Mouse (Mus musculus) CH12.LX (cell line): ENCODE measurements at regions not wholly inside any gene's neighbourhood (a gene's known extent, or its start where the extent isn't known, plus 50 kb on each side); places are given as distances from the start of the nearest gene placed in this dataset.

ENCODE experiments used
- CTCF ChIP-seq, 2 experiments: IDR thresholded peaks in 1 of 2; conservative IDR thresholded peaks in 1 of 2; 2 replicates each; pipeline ENCODE4 v1.5.1; 2011 to 2012; ENCODE audit warnings: low read depth in 2 of 2, low read length in 2 of 2, improper control_type of control experiment in 1 of 2, inconsistent platforms in 1 of 2, mild to moderate bottlenecking in 1 of 2, moderate library complexity in 1 of 2
- POLR2A ChIP-seq: IDR thresholded peaks from 2 replicates; pipeline ENCODE4 v1.6.1; 2011; ENCODE audit warnings: low read depth, mild to moderate bottlenecking, improper control_type of control experiment, low read length
- ZKSCAN1 ChIP-seq: IDR thresholded peaks from 2 replicates; pipeline ENCODE4 v1.6.1; 2012; ENCODE audit warnings: low read depth, inconsistent platforms, low read length, improper control_type of control experiment, borderline replicate concordance

DNA sequence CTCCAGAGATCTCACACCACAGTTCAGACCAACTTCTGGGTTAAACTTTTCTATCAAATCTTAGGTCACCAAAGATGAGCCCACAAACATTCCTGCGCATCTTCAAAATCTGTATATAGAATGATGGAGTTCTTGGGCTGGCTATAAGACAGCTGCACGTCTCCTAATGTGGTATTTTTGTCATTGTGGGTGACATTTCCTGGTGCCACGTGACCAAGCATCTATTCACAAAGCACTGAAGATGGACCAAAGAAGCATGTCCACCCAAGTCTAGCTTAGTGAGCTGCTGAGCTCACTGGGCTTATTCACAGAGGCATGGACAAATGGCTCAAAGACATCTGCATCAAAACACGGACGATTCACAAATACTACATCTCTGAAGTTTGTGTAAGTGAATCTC lies 72.8 kb upstream of the Itgb1 start:
- no peak for TF ChIP-seq ZKSCAN1
- TF ChIP-seq POLR2A = no peak
- no peak for TF ChIP-seq CTCF (conservative IDR thresholded peaks at IDR 0.05 in 1 of 2, IDR thresholded peaks at IDR 0.05 in 1 of 2; ENCODE audit: low read depth in 2 of 2, low read length in 2 of 2)
